Mouse (Mus musculus) kidney, postnatal 36 days (tissue): Measurements from ENCODE around the gene Lyrm7.
"Not testable (repeated sequence)": the region's sequence is repeated elsewhere in the genome, so short reads cannot be mapped to it uniquely, and the experiment has no call there.

ENCODE experiments used
- DNase-seq, 2 experiments: peaks; one replicate each; pipeline ENCODE4 v3.0.0; 2021 to 2022; ENCODE audit warnings: mixed read lengths in 2 of 2

Gene Lyrm7

DNA sequence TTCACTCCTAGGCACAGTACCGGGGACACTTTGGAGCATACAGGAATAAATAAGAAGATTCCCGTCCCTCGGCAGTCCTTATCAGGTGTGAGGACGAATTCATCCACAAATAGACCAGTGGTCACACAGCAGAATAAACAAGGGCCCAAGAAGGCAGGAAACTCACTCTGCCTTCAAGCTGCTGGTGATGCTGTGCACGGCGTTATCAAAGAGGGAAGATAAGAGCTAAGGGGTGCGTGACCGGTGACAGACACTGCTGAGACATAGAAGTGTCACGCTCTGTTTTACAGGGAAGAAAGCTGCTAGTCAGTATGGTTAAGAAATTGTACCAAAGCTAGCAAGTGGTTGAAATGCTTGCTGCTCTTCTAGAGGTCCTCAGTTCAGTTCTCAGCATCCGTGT, 19.2 kb upstream of the Lyrm7 start:
- no peak for DNase-seq

DNA sequence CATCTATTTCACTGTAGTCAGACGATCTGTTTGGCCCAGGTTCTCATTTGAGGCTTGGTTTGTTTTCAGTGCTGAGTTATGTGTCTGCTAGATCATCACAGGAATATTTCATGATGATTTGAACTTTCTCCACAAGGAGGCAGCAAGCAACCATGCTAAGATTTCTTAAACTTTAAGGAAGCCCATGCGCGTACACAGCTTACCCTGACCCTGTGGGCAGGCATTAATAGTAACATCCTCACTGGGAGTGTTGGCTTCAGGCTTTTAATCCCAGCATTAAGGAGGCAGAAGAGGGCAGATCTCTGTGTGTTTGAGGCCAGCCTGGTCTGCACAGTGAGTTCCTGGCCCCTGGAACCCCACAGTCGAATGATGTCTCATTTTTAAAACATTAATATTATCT, 18.7 kb upstream of the Lyrm7 start:
- peak; percentile 72 to 88 for DNase-seq

DNA sequence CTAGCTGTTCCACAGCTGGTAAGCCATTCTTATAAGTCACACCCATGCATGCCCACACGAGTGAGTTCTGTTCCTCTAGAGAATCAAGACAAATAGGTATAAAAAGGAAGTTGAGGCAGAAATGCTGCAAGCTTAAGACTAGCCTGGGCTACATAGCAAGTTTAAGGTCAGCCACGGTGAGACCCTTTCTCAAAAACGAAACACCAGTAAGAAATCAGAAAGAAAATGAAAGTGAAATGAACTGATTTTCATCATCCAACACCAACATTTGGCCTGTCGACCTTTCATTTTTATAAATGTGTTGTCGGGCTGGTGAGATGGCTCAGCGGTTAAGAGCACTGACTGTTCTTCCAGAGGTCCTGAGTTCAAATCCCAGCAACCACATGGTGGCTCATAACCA, 18.2 kb upstream of the Lyrm7 start:
- DNase-seq: no peak

DNA sequence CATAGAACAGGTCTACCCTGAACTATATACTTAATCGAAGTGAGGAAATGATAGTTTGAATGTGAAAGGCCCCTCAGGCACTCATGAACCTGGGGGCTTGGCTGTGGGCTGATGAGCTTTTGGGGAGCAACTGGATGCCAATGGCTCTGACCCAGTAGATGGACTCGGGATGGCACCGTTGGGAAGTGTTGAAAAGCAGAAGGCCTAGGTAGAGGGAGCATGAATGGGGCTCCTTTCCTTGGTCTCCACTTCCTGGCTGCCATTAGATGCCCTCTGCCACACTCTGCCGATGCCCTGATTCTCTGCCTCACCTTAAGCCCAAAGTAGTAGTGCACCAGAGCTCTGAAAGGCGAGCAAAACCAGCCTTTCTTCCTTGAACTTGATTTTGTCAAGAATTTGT, 15.3 kb upstream of the Lyrm7 start:
- no peak for DNase-seq

DNA sequence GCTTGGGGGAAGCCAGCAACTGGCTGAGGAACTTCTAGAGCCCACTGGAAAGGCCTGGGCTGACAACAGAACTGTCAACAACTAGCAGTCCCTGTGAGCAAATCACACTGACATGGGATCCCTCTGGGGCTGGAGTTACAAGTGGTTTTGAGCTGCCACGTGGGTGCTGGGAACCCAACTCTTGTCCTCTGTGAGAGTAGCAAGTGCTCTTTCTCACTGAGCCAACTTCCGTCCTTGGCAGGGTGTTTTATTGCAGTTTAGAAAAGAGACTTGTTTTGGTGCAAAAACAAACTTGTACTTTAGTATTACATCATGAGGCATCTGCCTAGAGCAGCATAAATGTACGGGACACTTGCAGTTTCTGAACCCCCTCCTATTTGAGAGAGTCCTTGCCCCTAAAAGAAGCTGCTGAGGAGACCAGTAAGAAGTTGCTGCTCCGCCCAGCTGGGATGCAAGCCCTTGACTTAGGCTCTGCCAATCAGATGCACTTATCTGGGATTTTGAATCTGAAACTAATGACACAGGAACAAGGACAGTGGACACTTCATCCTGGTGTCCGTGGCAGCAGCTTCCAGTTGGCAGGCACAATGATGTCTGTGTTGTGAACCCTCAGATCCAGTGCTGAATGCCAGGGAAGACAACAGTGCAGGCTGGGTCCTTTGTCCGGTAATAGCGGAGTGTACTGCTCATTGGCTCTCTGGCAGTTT, 11.3 kb upstream of the Lyrm7 start:
- DNase-seq: no peak

DNA sequence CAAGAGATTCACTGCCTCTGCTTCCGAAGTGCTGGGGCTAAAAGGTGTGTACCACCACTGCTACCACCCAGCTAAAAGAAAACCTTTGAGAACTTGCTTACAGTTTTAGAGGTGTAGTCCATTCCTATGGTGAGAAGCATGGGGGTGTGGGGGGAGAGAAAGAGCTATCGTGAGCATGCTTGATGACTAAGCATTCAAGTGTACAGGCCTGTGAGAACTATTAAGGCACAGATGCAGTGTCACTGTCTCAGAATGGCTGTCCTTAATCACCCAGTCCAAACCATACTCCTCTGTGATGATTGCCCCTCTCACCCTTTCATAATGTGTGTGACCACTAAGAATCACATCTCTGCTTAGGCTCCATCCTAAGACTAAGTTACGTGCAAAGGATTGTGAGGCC, 8.6 kb upstream of the Lyrm7 start:
- DNase-seq: no peak

DNA sequence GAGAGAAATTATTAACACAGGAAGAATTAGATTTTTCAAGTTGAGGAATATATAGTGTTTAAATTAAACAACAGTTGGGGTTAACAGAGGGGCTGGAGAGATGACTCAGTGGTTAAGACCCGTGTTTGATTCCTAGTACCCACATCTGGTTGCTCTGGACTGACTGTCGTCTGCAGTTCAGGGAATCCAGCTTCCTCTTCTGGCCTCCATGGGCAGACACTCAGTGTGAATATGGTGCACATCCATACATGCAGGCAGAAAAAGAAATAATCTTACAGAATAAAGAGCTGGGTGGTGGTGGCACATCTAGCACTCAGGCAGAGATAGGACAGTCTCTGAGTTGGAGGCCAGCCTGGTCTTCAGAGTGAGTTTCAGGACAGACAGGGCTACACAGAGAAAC, 7.7 kb upstream of the Lyrm7 start:
- DNase-seq: no peak

DNA sequence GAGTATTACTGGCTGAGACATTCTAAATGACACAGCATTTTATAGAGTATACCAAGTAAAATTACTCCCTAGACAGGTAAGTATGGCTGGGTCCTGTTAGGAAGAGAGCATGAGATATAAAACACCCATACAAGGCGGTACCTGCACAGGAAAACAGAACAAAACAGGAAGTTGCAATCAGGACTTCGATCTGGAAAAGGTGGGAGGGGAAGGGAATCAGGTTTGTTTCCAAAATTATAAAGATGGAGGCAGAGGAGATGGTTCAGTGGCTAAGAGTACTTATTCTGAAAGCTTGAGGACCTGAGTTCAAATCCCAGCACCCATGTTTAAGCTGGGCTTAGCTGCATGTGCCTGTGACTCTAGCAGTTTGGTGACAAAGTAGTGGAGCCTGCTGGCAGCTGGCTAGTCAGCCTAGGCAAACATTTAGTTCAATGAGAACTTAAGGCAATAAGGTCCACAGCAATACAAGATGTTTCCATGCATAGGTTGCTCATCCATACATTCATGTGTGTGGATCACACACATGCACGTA, 7.3 kb upstream of the Lyrm7 start:
- DNase-seq: peak in 1 of 2 experiments; percentile 43

DNA sequence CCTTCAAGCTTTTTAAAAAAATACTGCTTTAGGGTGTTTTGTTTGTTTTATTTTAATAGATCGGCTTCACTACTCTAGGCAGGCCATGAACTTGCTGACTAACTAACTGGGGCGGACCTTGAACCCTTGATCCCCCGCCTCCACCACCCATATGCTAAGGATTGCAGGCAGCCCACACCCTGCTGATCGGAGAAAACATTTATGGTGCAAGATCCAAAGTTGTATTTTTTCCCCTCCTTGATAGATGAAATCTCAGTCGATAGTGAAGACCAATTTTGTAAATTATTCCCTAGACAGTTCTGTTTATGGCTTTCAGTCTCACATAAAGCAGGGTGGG, 6.3 kb upstream of the Lyrm7 start:
- DNase-seq: peak; percentile 78 to 80

DNA sequence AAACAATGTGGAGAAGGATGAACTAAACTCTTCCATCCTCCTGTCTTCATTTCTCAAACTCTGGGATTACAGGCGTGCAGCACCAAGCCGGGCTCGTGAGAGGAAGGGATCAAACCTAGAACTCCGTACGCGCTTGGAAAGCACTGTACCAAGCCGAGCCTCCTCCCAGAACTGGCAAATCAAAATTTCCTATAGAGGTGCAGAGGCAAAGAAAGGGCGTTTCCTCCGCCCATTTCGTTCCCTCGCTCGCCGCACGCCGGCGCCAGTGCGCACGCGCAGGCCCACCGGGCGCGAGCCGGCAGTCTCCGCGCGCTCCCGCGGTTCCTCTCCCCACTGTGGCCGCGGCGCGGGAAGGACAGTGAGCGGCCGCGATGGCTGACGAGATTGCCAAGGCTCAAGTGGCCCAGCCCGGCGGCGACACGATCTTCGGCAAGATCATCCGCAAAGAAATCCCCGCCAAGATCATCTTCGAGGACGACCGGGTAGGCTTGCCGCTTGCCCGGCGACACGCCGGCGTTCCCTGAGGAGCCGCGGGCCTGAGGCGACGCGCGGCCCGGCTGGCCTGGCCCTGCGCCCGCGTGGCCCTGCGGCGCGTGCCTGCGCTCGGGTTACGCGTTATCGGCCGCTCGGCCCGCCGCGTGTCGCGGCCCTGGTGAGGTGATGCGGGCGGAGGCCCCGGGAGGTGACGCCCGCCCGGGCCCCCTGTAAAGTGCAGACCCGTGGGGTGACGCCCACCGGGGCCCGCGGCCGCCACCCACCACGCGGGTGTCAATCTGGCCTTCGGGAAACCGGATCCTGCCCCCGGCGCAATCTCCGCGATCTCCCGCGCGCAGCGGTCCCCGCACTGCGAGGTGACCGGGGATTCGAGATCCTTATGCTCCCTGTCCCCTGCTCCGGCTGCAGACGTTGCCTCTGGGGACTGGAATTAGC, 5.7 kb upstream of the Lyrm7 start, which contains the start of gene Hint1:
Gene Hint1, plus strand, starts transcription at position 265 of the 930 bp plus-strand sequence.
- DNase-seq: peak; percentile 91 to 94

DNA sequence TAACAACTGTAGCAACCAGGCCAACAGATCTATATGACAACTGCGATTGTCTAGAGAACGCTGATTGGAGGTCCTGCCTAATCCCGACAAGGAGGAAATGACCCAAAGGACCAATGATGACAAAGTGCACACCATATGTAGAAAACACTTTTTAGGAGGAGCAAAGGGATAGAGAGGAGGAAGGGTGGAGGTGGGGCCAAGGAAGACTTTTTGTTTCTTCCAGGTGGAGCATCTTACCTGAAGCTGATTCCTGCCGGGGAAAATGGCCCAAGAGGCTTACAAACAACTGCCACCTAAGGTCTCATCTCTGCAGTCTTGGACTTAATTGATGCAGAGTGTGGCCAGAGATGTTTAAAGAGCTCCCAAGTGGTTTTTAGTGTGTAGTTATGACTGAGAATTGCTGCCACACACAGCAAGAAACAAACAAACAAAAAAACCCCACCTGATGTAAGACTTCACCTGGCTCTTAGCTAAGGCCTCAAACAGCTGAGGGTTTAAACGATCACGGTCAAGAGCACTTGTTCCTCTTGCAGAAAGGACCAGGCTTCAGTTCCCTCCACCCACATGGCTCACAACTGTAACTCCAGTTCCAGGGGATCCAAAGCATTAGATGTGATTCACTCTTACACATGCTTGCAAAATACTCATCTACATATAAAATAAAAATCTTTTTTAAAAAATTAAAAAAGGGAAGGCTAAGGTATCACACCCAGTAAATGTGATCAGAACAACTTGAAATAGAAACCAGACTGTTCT, 4.8 kb upstream of the Lyrm7 start:
- DNase-seq: no peak

DNA sequence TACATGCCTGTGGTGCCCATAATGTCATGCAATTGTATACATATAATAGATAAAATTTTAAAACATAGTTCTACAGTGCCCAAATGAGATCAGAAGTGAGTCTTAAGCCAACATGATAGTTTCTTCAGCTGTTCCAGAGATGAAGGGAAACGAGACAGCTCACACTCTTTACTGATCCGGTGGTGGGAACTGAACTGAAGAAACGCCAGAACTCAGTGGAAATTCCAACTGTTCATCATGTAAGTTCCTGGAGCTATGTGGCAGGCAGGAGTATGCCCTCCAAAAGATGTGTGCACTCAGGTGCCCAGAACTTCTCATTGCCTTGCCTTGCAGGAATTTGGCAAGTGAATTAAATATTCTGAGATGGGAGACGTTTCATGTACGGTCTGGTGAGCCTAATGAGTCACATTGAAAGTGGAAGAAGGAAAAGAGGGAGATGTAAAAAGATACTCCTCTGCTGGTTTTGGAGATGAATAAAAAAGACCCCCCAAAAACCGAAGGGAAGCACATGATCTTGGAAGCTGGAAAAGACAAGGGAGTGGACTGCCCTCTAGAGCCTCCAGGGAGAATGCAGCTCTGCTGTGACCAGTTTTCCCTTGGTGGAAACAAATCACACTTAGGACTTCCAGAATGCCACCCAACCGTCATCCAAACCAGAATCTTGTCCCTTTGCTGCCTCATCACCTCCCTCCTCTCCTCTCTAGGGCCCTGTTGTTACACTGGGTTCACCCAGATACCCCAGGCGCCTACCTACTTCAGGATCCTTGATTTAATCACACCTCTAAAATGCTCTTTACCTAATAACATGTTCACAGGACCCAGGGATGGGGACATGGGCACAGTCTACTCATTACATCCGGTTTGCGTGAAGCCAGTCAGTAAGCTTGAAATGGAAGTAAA, 2.2 kb upstream of the Lyrm7 start:
- peak; percentile 49 to 78 for DNase-seq

DNA sequence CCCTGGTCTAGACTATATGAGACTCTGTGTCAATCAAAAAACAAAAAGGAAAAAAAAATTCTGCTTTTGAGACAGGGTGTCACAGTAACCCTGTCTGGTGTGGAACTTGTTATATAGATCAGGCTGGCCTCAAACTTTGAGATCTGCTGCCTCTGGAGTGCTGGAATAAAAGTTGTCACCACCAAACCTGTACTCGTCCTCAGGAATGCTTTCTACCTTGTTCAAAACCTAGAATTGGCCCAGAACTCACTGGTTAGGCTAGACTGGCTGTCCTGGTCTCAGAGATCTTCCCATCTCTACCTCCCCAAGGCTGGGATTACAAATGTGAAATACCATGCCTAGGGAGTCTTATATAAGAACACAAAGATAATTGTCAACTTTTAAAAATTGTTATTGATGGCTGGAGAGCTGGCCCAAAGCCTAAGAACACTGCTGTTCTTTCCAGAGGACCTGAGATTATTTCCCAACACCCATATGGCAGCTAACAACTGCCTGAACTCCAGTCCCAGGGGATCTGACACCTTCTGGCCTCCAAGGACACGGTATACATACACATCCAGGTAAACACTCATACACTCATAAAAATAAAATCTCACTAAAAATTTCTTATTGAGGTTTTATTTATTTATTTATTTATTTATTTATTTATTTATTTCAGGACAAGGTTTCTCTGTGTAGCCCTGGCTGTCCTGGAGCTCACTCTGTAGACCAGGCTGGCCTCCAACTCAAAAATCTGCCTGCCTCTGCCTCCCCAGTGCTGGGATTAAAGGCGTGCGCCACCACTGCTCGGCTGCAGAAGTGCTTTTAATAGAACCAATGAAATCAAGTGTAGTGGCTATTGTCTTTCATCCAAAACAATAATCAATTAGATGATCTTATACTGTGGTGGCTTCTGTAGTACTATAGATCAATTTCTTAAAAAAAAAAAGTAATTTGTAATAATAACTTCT, 1.0 kb upstream of the Lyrm7 start:
- no peak for DNase-seq

DNA sequence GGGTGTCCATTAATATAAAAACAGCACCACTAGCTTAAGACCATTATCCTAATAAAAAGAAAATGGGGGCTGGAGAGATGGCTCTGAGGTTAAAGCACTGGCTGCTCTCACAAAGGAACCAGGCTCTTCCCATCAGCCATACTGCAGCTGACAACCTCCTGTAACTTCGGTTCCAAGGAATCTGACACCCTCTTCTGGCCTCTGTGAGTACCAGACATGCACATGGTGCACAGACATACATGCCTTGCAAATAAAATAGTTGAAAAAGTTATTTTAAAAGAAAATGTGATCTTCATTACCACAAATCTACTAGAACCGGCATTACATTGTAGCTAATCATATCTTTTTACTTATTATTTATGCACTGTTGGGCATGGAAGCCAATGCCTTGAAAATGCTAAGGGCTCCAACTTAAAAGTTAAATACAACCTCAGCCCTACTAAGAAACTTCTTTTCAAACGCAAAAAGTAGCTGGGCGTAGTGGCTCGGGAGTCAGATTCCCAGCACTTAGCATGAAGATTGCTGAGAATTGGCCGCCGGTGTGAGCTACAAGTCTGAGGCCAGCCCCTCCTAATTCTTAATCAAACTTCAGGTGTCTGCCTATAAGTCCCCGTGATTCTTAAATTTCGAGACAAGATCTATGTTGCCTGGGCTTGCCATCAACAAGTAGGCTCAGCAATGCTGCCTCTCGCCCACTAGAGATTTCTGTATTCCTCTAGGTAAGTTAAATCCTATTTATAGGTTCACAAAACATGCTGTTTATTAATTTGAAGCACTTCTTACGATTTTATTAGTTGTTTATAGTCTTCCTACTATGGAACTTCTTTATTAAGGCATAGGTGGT, 1.2 kb downstream of the Lyrm7 start:
- peak in 1 of 2 experiments; percentile 39 for DNase-seq

DNA sequence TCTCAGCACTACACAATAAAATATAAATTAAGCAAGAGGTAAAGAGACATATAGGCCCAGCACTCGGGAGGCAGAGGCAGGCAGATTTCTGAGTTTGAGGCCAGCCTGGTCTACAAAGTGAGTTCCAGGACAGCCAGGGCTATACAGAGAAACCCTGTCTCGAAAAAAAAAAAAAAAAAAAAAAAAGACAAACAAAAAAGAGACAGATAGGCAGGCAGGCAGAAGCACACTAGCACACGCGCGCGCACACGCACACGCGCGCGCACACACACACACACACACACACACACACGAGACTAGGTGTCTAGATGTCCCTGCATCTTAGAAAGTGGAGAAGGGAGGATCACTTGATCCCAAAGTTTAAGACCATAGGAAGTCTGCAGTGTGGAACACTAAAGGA, 1.8 kb downstream of the Lyrm7 start:
- DNase-seq: not testable (repeated sequence)

DNA sequence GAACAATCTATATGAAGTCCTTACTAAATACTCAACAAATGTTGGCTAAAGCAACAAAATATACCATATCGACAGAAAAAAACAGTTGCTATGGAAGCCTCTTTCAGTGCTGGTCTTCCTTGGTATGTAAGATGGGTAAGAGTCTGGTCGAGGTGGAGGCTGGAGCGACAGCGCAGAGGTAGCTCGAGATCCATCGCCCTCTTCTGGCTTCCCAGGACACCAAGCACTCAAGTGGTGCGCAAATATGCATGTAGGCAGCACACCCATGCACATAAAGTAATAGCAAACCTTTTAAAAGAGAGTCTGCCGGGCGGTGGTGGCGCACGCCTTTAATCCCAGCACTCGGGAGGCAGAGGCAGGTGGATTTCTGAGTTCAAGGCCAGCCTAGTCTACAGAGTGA, 9.1 kb downstream of the Lyrm7 start:
- no peak for DNase-seq

DNA sequence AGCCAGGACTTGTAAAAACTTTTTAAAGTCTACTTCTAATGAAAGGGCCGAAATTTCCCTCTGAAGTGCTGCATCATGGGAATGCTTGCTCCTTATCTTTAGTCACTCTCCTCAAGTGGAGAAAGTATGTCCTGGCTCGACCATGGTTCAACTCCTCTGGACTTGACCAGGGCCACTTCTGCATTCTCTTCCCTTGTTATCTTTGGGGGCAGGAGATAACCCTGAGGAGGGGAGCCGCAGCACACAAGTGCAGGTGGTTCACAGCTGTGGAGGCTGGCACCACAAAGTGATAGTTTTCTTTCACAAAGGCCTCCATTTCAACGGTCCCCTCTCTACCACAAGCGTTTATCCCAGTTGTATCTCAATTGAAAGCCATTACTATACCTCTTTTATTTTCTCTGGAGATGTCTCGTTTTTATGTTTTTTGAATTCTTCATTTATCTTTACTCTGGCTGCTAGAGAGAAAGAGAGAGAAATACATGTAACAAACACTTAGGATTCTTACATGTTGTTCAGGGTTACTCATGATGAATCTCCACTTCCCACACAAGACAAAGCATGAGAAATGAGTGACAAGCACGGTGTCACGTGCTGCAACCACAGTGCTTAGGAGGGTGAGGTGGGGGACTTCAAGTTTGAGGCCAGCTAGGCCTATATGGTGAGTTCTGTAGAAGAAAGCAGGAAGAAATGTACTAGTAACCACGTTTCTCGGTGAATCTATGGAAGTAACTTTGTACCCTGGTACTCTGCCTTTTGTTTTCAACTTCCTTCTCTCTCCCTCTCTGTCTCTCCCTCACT, 10.6 kb downstream of the Lyrm7 start:
- no peak for DNase-seq

DNA sequence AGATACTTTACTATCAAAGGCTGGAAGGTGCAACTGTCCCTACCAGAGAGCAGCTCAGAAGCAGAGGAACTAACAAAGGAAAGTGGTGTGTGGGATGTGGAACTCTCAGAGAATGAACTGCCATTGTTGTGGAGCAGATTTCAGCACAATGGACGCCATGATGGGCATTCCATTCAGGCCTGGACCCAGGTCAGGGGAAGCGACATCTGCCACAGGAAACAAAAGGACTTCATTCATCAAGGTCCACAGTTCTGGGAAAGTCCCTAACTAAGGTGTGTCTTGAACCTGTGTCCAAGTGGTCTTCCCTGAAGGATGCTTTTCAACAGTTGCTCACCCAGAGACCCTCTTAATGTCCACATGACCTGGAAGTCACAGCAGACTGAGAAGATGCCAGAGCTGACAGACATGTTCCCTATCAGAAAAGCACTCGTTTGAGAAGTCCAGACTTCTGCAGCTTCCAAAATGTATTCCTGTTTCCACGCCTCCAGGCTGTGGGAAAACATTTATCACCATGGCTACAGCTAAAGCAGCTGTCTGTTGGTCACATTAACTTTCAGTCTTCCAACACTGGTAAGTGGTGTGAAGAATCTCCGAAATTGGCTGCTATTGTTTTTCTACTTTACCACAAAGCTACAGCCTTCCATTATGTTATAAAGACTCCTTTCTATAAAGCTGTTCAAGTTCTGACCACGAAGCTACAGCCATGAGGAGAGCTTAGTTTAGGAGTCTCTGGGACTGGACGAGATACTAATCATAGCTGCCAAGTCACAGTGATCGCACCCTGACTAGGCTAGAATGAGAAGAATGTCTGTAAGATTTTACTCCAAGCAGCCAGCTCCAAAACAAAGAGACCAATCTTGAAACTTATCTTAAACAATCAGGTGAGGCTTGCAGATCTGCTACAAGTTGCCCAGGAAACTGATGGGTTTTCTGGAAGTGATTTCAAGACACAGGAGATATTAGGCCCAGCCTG, 15.0 kb downstream of the Lyrm7 start:
- no peak for DNase-seq
